Mouse (Mus musculus): ENCODE measurements around the gene Ltb4r2. TPM values are rescaled to one million over a fixed set of nuclear protein-coding genes. Genes with fewer than 3 reads are reported as not detected.

The Ltb4r2 gene
- total and polyA plus RNA-seq, 3 experiments: 0.04 to 0.05 TPM; not detected in 1

- H3K79me2 ChIP-seq (replicated peaks; ENCODE audit: control insufficient read depth, extremely low read depth, insufficient read depth, poor library complexity, severe bottlenecking): no peaks in the 10 kb centered on the region
- no peak overlapping the region for H3K27ac ChIP-seq (ENCODE audit: insufficient read depth, low read depth)
- no peak overlapping the region for H3K9ac ChIP-seq (ENCODE audit: insufficient read depth, low read depth)
- TF ChIP-seq USF2 (conservative IDR thresholded peaks at IDR 0.05; ENCODE audit: low read depth, low read length): no peak
- peaks cover 0 to 6% of the 10 kb centered on the region in 2 experiments; a peak in 2 of 4 replicates for H3K4me1 ChIP-seq (ENCODE audit: control insufficient read depth in 1 of 2, insufficient read depth in 2 of 2)
- H3K27me3 ChIP-seq (replicated peaks): no peaks in the 10 kb centered on the region
- no peak overlapping the region for H3K4me3 ChIP-seq (replicated peaks in 1 of 3; ENCODE audit: low read depth in 2 of 3, low read length in 2 of 3, poor library complexity in 1 of 3)
- dilution Hi-C loops (cut with MboI; ENCODE audit: extremely low pct_ligation_motif_present, extremely low pct_unique_long_range_greater_than_20kb, low sequenced_read_pairs): no loop called here
- no peaks in the 10 kb centered on the region for H3K9me3 ChIP-seq (replicated peaks; ENCODE audit: low read length)
- no peak overlapping the region for H3K4me2 ChIP-seq (ENCODE audit: insufficient read depth, low read depth, poor library complexity, severe bottlenecking)
- in situ Hi-C loops (cut with MboI; ENCODE audit: low pct_ligation_motif_present, low pct_unique_long_range_greater_than_20kb, low sequenced_read_pairs): no loop called here
- DNase-seq (ENCODE audit: extremely low read depth): no peak
- H3K36me3 ChIP-seq (replicated peaks in 1 of 2; ENCODE audit: control insufficient read depth in 1 of 2, insufficient read depth in 1 of 2, low read length in 1 of 2): peaks cover 35 to 48% of the 10 kb centered on the region in 2 experiments
These were observed 45.0 kb upstream of the Ltb4r2 start for GRCm38 (mm10) chr14:55716271-55716670.

GRCm38 (mm10) chr14:55716884-55717283, 44.3 kb upstream of the Ltb4r2 start:
- no peak for TF ChIP-seq RAD21 (IDR thresholded peaks at IDR 0.05; ENCODE audit: low read depth, low read length)
- TF ChIP-seq CHD2 (IDR thresholded peaks at IDR 0.05; ENCODE audit: low read length): no peak
- no peak for TF ChIP-seq MXI1 (IDR thresholded peaks at IDR 0.05; ENCODE audit: low read depth, low read length)
- TF ChIP-seq RCOR1 (conservative IDR thresholded peaks at IDR 0.05; ENCODE audit: low read depth, low read length): no peak
- TF ChIP-seq KAT2A (IDR thresholded peaks at IDR 0.05; ENCODE audit: insufficient replicate concordance, low read length): no peak
- no peak for TF ChIP-seq HCFC1 (IDR thresholded peaks at IDR 0.05; ENCODE audit: low read depth, low read length)
- TF ChIP-seq UBTF (IDR thresholded peaks at IDR 0.05; ENCODE audit: low read depth, low read length): no peak
- no peak for TF ChIP-seq ZMIZ1 (IDR thresholded peaks at IDR 0.05; ENCODE audit: low read depth, low read length)
- no peak for TF ChIP-seq TBP (conservative IDR thresholded peaks at IDR 0.05; ENCODE audit: low read depth, low read length)
- no peak for TF ChIP-seq JUN (IDR thresholded peaks at IDR 0.05; ENCODE audit: insufficient read depth, low read depth, low read length)
- TF ChIP-seq USF2 (conservative IDR thresholded peaks at IDR 0.05; ENCODE audit: low read depth, low read length): no peak
- no peak for TF ChIP-seq PAX5 (IDR thresholded peaks at IDR 0.05; ENCODE audit: low read length)
- no peak for TF ChIP-seq NRF1 (IDR thresholded peaks at IDR 0.05; ENCODE audit: low read depth, low read length)
- TF ChIP-seq ZKSCAN1 (IDR thresholded peaks at IDR 0.05; ENCODE audit: borderline replicate concordance, low read depth, low read length): no peak
- TF ChIP-seq ZC3H11A (IDR thresholded peaks at IDR 0.05; ENCODE audit: low read depth, low read length): no peak
- TF ChIP-seq IRF4 (IDR thresholded peaks at IDR 0.05; ENCODE audit: low read depth, low read length): no peak
- TF ChIP-seq CTCF (conservative IDR thresholded peaks at IDR 0.05 in 1 of 2, IDR thresholded peaks at IDR 0.05 in 1 of 2; ENCODE audit: low read depth in 2 of 2, low read length in 2 of 2): no peak
- H3K4me1 ChIP-seq (ENCODE audit: control insufficient read depth in 1 of 2, insufficient read depth in 2 of 2): peaks cover 0 to 9% of the 10 kb centered on the region in 2 experiments; a peak in 2 of 4 replicates
- H3K9ac ChIP-seq (ENCODE audit: insufficient read depth, low read depth): no peak overlapping the region
- in situ Hi-C loops (cut with MboI; ENCODE audit: low pct_ligation_motif_present, low pct_unique_long_range_greater_than_20kb, low sequenced_read_pairs) (no loop called here), dilution Hi-C loops (cut with MboI; ENCODE audit: extremely low pct_ligation_motif_present, extremely low pct_unique_long_range_greater_than_20kb, low sequenced_read_pairs) (no loop called here)
- no peaks in the 10 kb centered on the region for H3K79me2 ChIP-seq (replicated peaks; ENCODE audit: control insufficient read depth, extremely low read depth, insufficient read depth, poor library complexity, severe bottlenecking)
- DNase-seq (ENCODE audit: extremely low read depth): no peak
- H3K4me3 ChIP-seq (replicated peaks in 1 of 3; ENCODE audit: low read depth in 2 of 3, low read length in 2 of 3, poor library complexity in 1 of 3): no peak overlapping the region
- H3K9me3 ChIP-seq (replicated peaks; ENCODE audit: low read length): no peaks in the 10 kb centered on the region
- no peaks in the 10 kb centered on the region for H3K27me3 ChIP-seq (replicated peaks)
- no peak overlapping the region for H3K27ac ChIP-seq (ENCODE audit: insufficient read depth, low read depth)
- H3K4me2 ChIP-seq (ENCODE audit: insufficient read depth, low read depth, poor library complexity, severe bottlenecking): no peak overlapping the region
- peaks cover 35 to 48% of the 10 kb centered on the region in 2 experiments for H3K36me3 ChIP-seq (replicated peaks in 1 of 2; ENCODE audit: control insufficient read depth in 1 of 2, insufficient read depth in 1 of 2, low read length in 1 of 2)
